Mouse (Mus musculus) megakaryocyte-erythroid progenitor cell, adult 5-6 weeks (primary cell): ENCODE measurements at regions not wholly inside any gene's neighbourhood (a gene's known extent, or its start where the extent isn't known, plus 50 kb on each side); places are given as distances from the start of the nearest gene placed in this dataset.

Source experiments
- ATAC-seq: replicated peaks from 2 replicates; pipeline ENCODE4 v1.8.0; 2016; ENCODE audit warnings: mild to moderate bottlenecking, inconsistent platforms; ENCODE audit not compliant: severe bottlenecking, poor library complexity, low FRiP score, low TSS enrichment

GRCm38 (mm10) chr4:149844971-149845370 is 70.9 kb upstream of the Slc25a33 start:
- no peak for ATAC-seq

- ATAC-seq = no peak
Observed at GRCm38 (mm10) chr4:149843736-149844135, 69.7 kb upstream of the Slc25a33 start.

GRCm38 (mm10) chr4:149842906-149843305 is 68.8 kb upstream of the Slc25a33 start:
- no peak for ATAC-seq

DNA sequence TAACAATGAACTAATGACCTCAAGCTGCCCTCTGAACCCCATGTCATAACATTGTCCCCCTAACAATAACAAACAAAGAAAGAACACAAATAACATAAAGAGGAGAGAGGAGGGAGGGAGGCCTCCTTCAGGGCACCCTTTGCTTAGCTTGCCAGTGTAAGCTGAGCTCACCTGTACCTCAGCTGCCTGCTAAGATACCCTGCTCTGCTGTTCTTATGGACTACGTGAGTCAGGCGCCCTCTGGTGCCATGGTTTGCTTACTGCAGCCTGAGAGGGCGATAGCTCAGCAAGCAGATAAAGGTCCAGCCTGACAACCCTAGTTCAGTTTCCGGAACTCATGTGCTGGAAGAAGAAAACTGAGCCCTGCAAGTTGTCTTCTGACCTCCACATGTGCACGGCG is 67.8 kb upstream of the Slc25a33 start:
- peak; percentile 68 for ATAC-seq

GRCm38 (mm10) chr4:149840511-149841292 is 66.6 kb upstream of the Slc25a33 start:
- no peak for ATAC-seq

DNA sequence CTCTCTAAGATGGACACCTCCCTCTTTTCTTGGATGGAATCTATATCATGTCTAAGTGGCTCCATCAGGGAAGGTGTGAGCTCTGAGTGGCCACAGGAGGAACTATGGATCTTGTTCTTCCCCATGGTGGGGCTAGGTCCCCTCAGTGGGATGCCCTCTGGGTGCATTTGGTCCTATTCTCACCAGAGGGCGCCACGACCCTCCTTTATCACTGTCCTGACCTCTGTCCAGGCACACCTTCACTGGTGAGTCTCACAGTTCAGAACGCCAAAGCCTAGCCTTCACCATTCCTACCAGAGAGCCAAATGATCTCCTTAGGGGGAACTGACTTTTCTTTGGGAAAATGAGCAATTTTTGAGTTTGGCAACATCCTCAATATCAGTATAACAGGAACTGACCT is 64.6 kb upstream of the Slc25a33 start:
- peak; percentile 53; the same call in 1 of the 2 replicates for ATAC-seq

- no peak for ATAC-seq
Observed at GRCm38 (mm10) chr4:149834646-149835156, 60.6 kb upstream of the Slc25a33 start.

- ATAC-seq = no peak
Observed at GRCm38 (mm10) chr4:149832446-149833101, 58.5 kb upstream of the Slc25a33 start.

DNA sequence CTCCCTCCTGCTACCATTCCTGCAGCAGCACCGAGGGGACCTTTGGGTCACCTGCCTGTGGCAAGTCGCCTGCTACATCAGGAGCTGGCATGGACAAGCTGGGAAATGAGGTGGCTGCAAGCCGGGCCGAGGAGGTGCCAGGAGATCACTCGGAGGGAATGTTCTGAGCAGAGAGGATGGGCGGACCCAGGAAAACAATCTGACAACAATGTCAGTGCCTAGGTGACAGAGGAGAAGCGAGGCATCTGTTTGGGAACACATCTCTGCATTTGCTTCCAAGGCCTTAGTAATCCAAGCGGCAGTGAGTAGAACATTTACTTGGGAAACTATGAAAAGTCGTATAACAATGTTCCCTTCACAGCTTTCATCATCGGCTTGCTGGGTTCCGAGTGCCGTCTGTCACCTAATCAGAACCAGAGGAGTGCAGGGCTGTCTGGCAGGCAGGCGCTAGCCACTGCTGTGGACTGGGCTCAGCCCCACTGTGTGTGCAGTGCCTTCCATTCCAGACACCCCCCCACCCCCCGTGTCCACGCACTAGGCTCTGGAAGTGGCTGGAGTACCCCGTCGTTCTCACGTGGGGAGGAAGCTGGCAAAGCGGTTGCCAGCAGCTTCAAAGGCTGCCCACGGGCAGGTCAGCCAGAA is 56.6 kb upstream of the Slc25a33 start:
- ATAC-seq = no peak

GRCm38 (mm10) chr4:149829964-149830363 is 55.9 kb upstream of the Slc25a33 start:
- ATAC-seq = no peak

DNA sequence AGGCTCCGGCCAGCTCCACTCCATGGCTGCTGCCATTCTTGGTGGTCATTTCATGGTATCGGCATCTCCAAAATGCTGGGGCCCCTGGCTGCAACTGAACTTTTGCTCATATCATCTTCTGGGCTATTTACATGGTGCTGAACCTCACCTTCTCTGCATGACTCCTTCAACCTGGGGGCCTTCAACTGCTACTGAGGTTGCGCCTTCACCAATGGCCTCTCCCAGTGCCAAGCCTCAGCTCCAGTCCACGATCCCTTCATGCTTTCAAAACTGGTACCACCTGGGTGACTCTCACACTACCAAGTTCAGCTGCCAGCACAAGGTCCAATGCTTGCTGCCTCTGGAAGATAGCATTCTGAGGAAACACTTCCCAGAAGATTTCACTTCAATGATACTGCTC is 53.7 kb upstream of the Slc25a33 start:
- ATAC-seq = no peak
